In the genomic region with DNA sequence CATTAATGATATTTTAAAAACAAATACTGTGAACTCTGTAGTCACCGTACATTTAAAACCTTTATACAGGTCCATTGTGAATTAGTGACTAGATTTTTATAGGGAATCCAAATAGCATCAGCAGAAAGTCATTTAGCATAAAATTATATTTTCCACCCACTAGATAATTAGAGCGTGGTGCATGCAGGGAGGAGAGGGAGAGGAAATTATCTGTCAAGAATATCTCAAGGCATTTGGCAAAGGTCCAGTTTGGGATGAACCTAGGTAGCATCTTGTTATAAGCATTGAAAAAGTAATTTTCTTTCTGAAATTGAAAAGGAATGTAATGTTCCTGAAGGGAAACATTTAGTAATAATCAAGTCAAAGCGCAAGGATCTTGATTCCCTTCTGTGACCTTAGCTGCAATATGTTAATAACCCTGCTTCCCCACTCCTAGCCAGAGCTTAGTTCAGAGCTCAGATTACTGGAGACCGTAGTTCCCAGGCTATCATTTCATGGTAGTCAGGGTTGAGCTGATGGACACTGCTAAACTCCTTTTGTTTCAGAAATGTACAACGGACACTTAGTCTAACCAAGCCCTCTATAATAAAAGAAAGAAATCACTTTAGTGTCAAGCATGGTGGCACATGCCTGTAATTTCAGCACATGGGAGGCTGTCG, we compare ENCODE assay signal across 23 mouse cellular contexts.
DNase-seq lines count a peak whose midpoint lies in the region; ATAC-seq and TF ChIP-seq lines count a peak whose summit lies in the region.
"Had no signal": no experiment of that assay in that cellular context is flagged by ENCODE, and none has a peak within 500 bp of the region (broad histone marks: within the 10 kb centered on the region; RNA-seq: fewer than 3 reads in every experiment).

No protein-coding gene starts in this region.

- no peak overlapping the region for H3K4me3 ChIP-seq in hindbrain, embryonic 14.5 days (replicated peaks; ENCODE audit: low read length)
- no peak overlapping the region for H3K4me3 ChIP-seq in hindbrain, embryonic 10.5 days
- H3K4me3 ChIP-seq in midbrain, postnatal 0 days (ENCODE audit: low read depth, low read length): no peak overlapping the region
- H3K4me3 ChIP-seq in midbrain, embryonic 10.5 days: no peak overlapping the region
- H3K4me3 ChIP-seq in neural tube, embryonic 15.5 days (replicated peaks): no peak overlapping the region
- no peak overlapping the region for H3K4me3 ChIP-seq in liver, embryonic 11.5 days (ENCODE audit: low read depth, low read length)
- H3K4me3 ChIP-seq: embryonic facial prominence, embryonic 15.5 days; megakaryocyte, embryonic 14.5 days; stomach, embryonic 15.5 days had no signal

- H3K27me3 ChIP-seq in hindbrain, embryonic 14.5 days (ENCODE audit: control insufficient read depth, insufficient read depth, low read length): no peaks in the 10 kb centered on the region
- H3K27me3 ChIP-seq in hindbrain, embryonic 10.5 days (ENCODE audit: insufficient read depth, poor library complexity, severe bottlenecking): no peaks in the 10 kb centered on the region
- H3K27me3 ChIP-seq in midbrain, postnatal 0 days (ENCODE audit: insufficient read depth, low read length): no peaks in the 10 kb centered on the region
- no peaks in the 10 kb centered on the region for H3K27me3 ChIP-seq in midbrain, embryonic 10.5 days (ENCODE audit: low read depth, poor library complexity, severe bottlenecking)
- no peaks in the 10 kb centered on the region for H3K27me3 ChIP-seq in neural tube, embryonic 15.5 days (replicated peaks)
- H3K27me3 ChIP-seq in liver, embryonic 11.5 days (replicated peaks; ENCODE audit: control insufficient read depth, insufficient read depth, low read length): no peaks in the 10 kb centered on the region
- H3K27me3 ChIP-seq: embryonic facial prominence, embryonic 15.5 days; megakaryocyte, embryonic 14.5 days; stomach, embryonic 15.5 days had no signal

- no peak overlapping the region for H3K4me2 ChIP-seq in hindbrain, embryonic 14.5 days (replicated peaks)
- H3K4me2 ChIP-seq in midbrain, postnatal 0 days (ENCODE audit: low read depth, low read length, poor library complexity, severe bottlenecking): no peak overlapping the region
- no peak overlapping the region for H3K4me2 ChIP-seq in neural tube, embryonic 15.5 days
- no peak overlapping the region for H3K4me2 ChIP-seq in liver, embryonic 11.5 days
- H3K4me2 ChIP-seq: embryonic facial prominence, embryonic 15.5 days; stomach, embryonic 15.5 days had no signal

- no peaks in the 10 kb centered on the region; the same call in 1 of the 2 replicates for H3K4me1 ChIP-seq in hindbrain, embryonic 14.5 days (replicated peaks; ENCODE audit: control insufficient read depth, insufficient read depth, low read length)
- no peaks in the 10 kb centered on the region for H3K4me1 ChIP-seq in hindbrain, embryonic 10.5 days (replicated peaks)
- no peaks in the 10 kb centered on the region for H3K4me1 ChIP-seq in midbrain, postnatal 0 days (ENCODE audit: insufficient read depth, low read length)
- no peaks in the 10 kb centered on the region for H3K4me1 ChIP-seq in midbrain, embryonic 10.5 days
- H3K4me1 ChIP-seq in neural tube, embryonic 15.5 days: no peaks in the 10 kb centered on the region
- H3K4me1 ChIP-seq in liver, embryonic 11.5 days (replicated peaks; ENCODE audit: control insufficient read depth, insufficient read depth, low read length): no peaks in the 10 kb centered on the region
- H3K4me1 ChIP-seq: embryonic facial prominence, embryonic 15.5 days; megakaryocyte, embryonic 14.5 days; stomach, embryonic 15.5 days had no signal

- peak; percentile 65; the same call in 1 of the 2 replicates for ATAC-seq in hindbrain, embryonic 14.5 days (ENCODE audit: low FRiP score)
- ATAC-seq in midbrain, postnatal 0 days (ENCODE audit: low FRiP score): no peak
- ATAC-seq in neural tube, embryonic 15.5 days (ENCODE audit: low FRiP score): peak; percentile 69
- no peak for ATAC-seq in liver, embryonic 11.5 days (replicated peaks; ENCODE audit: low FRiP score)
- ATAC-seq: activated CD4-positive, CD25-positive, alpha-beta regulatory T cell, adult 4 months; liver, postnatal 0 days had no signal

- no peak overlapping the region for H3K9ac ChIP-seq in hindbrain, embryonic 14.5 days
- no peak overlapping the region for H3K9ac ChIP-seq in midbrain, postnatal 0 days (replicated peaks; ENCODE audit: low read length, poor library complexity, severe bottlenecking)
- H3K9ac ChIP-seq in neural tube, embryonic 15.5 days (replicated peaks): no peak overlapping the region
- no peak overlapping the region for H3K9ac ChIP-seq in liver, embryonic 11.5 days (ENCODE audit: low read depth, low read length)
- H3K9ac ChIP-seq: embryonic facial prominence, embryonic 15.5 days; liver, postnatal 0 days; stomach, embryonic 15.5 days had no signal

- peak; percentile 9 for DNase-seq in embryo, embryonic 10.5 days (ENCODE audit: low spot score)
- DNase-seq in embryo, embryonic 9.5 days (ENCODE audit: extremely low spot score): no peak
- peak; percentile 65 for DNase-seq in hindbrain, embryonic 14.5 days (ENCODE audit: low spot score)
- no peak for DNase-seq in hindbrain, embryonic 10.5 days (ENCODE audit: low spot score)
- peak; percentile 73 for DNase-seq in midbrain, postnatal 0 days (ENCODE audit: low spot score)
- no peak for DNase-seq in midbrain, embryonic 10.5 days (ENCODE audit: low spot score)
- no peak for DNase-seq in liver, embryonic 11.5 days (ENCODE audit: low spot score)
- DNase-seq: adrenal gland, postnatal 14 days; cerebellum, adult 18-20 months; gastrocnemius, postnatal 25 days; kidney, adult 18-20 months; liver; liver, postnatal 0 days; lung, postnatal 14 days; thymus, adult 18-20 months; thymus, postnatal 4 days had no signal

- no peaks in the 10 kb centered on the region for H3K36me3 ChIP-seq in hindbrain, embryonic 14.5 days (replicated peaks; ENCODE audit: control insufficient read depth, insufficient read depth)
- no peaks in the 10 kb centered on the region for H3K36me3 ChIP-seq in hindbrain, embryonic 10.5 days
- H3K36me3 ChIP-seq in midbrain, postnatal 0 days (ENCODE audit: insufficient read depth, low read length): no peaks in the 10 kb centered on the region
- H3K36me3 ChIP-seq in midbrain, embryonic 10.5 days: no peaks in the 10 kb centered on the region
- no peaks in the 10 kb centered on the region for H3K36me3 ChIP-seq in neural tube, embryonic 15.5 days
- no peaks in the 10 kb centered on the region for H3K36me3 ChIP-seq in liver, embryonic 11.5 days (ENCODE audit: control insufficient read depth, insufficient read depth, low read length)
- H3K36me3 ChIP-seq: embryonic facial prominence, embryonic 15.5 days; G1E; stomach, embryonic 15.5 days had no signal

- 48% methylated on average over 6 of the region's 6 CpGs for WGBS in hindbrain, embryonic 14.5 days
- 63% methylated on average over 6 of the region's 6 CpGs for WGBS in hindbrain, embryonic 10.5 days
- WGBS in midbrain, postnatal 0 days: 44% methylated on average over 6 of the region's 6 CpGs
- 72% methylated on average over 6 of the region's 6 CpGs for WGBS in midbrain, embryonic 10.5 days
- 47% methylated on average over 6 of the region's 6 CpGs for WGBS in neural tube, embryonic 15.5 days
- 71% methylated on average over 6 of the region's 6 CpGs for WGBS in liver, embryonic 11.5 days

- peak overlapping the region; percentile 63; the same call in 1 of the 2 replicates for H3K27ac ChIP-seq in hindbrain, embryonic 14.5 days
- no peak overlapping the region for H3K27ac ChIP-seq in hindbrain, embryonic 10.5 days
- H3K27ac ChIP-seq in midbrain, postnatal 0 days (ENCODE audit: low read depth, low read length): no peak overlapping the region
- no peak overlapping the region for H3K27ac ChIP-seq in midbrain, embryonic 10.5 days (replicated peaks)
- H3K27ac ChIP-seq in neural tube, embryonic 15.5 days (replicated peaks): no peak overlapping the region
- H3K27ac ChIP-seq in liver, embryonic 11.5 days (ENCODE audit: low read depth, low read length): no peak overlapping the region
- H3K27ac ChIP-seq: embryonic facial prominence, embryonic 15.5 days; kidney, postnatal 0 days; stomach, embryonic 15.5 days had no signal

- TF ChIP-seq CTCF in midbrain, postnatal 0 days (IDR thresholded peaks at IDR 0.05): no peak

- no peaks in the 10 kb centered on the region for H3K9me3 ChIP-seq in hindbrain, embryonic 14.5 days (ENCODE audit: control insufficient read depth, low read length)
- H3K9me3 ChIP-seq in hindbrain, embryonic 10.5 days: no peaks in the 10 kb centered on the region
- no peaks in the 10 kb centered on the region for H3K9me3 ChIP-seq in midbrain, postnatal 0 days (ENCODE audit: low read length)
- H3K9me3 ChIP-seq in midbrain, embryonic 10.5 days (replicated peaks): no peaks in the 10 kb centered on the region
- no peaks in the 10 kb centered on the region for H3K9me3 ChIP-seq in neural tube, embryonic 15.5 days (replicated peaks)
- H3K9me3 ChIP-seq in liver, embryonic 11.5 days (ENCODE audit: control insufficient read depth, low read length): no peaks in the 10 kb centered on the region
- H3K9me3 ChIP-seq: embryonic facial prominence, embryonic 15.5 days; G1E; megakaryocyte, embryonic 14.5 days; stomach, embryonic 15.5 days had no signal

Comparison
In these comparisons a context has a peak if more than half of its experiments do, and no peak if none do; other contexts are left out.
1. DNase-seq: peak in embryo, embryonic 10.5 days (single experiment), hindbrain, embryonic 14.5 days (single experiment) and midbrain, postnatal 0 days (single experiment); none in embryo, embryonic 9.5 days (single experiment), hindbrain, embryonic 10.5 days (single experiment), midbrain, embryonic 10.5 days (single experiment) and liver, embryonic 11.5 days (single experiment).
2. ATAC-seq: peak in hindbrain, embryonic 14.5 days (single experiment) and neural tube, embryonic 15.5 days (single experiment); none in midbrain, postnatal 0 days (single experiment) and liver, embryonic 11.5 days (single experiment).